Mouse (Mus musculus) midbrain, postnatal 0 days (tissue): ENCODE data around the gene Vkorc1. TPM values are rescaled to one million over a fixed set of nuclear protein-coding genes. Genes with fewer than 3 reads are reported as not detected.

ENCODE experiments used
- ATAC-seq: fragments of 200-750 bp; cut with Nextera tagmentation; 2 replicates; pipeline ENCODE4 v1.8.0; 2017; ENCODE audit warnings: moderate number of reproducible peaks, mild to moderate bottlenecking, moderate TSS enrichment, moderate library complexity; ENCODE audit not compliant: low FRiP score
- DNase-seq: peaks from one replicate; pipeline ENCODE4 v3.0.0-alpha.2; 2015; ENCODE audit warnings: low spot score
- H3K27ac ChIP-seq: fragments of 300-500 bp; sonication (generic); 2 replicates; pipeline ENCODE4 v1.5.1; 2014; ENCODE audit warnings: low read depth, mild to moderate bottlenecking, low read length, mixed read lengths
- H3K27me3 ChIP-seq: fragments of 300-500 bp; sonication (generic); 2 replicates; pipeline ENCODE4 v1.6.1; 2014; ENCODE audit warnings: low read length, control low read depth, mixed read lengths; ENCODE audit not compliant: insufficient read depth
- H3K36me3 ChIP-seq: fragments of 300-500 bp; sonication (generic); 2 replicates; pipeline ENCODE4 v1.6.1; 2014; ENCODE audit warnings: low read length, control low read depth, mixed read lengths; ENCODE audit not compliant: insufficient read depth
- H3K4me1 ChIP-seq: fragments of 300-500 bp; sonication (generic); 2 replicates; pipeline ENCODE4 v1.6.1; 2014; ENCODE audit warnings: mild to moderate bottlenecking, control low read depth, antibody characterized with exemption, low read length, mixed read lengths; ENCODE audit not compliant: insufficient read depth
- H3K4me2 ChIP-seq: fragments of 300-500 bp; sonication (generic); 2 replicates; pipeline ENCODE4 v1.6.1; 2014; ENCODE audit warnings: low read depth, mild to moderate bottlenecking, low read length, mixed read lengths; ENCODE audit not compliant: poor library complexity, severe bottlenecking
- H3K4me3 ChIP-seq: fragments of 300-500 bp; sonication (generic); 2 replicates; pipeline ENCODE4 v1.5.1; 2014; ENCODE audit warnings: low read depth, mild to moderate bottlenecking, low read length, moderate library complexity
- H3K9ac ChIP-seq: fragments of 300-500 bp; sonication (generic); replicated peaks from 2 replicates; pipeline ENCODE4 v1.6.1; 2014; ENCODE audit warnings: mild to moderate bottlenecking, low read length, moderate library complexity, mixed read lengths; ENCODE audit not compliant: poor library complexity, severe bottlenecking
- H3K9me3 ChIP-seq: fragments of 300-500 bp; sonication (generic); 2 replicates; pipeline ENCODE4 v1.6.1; 2016; ENCODE audit warnings: low read length, control low read depth
- CTCF ChIP-seq: IDR thresholded peaks from 2 replicates; pipeline ENCODE4 v1.5.1; 2016; ENCODE audit warnings: antibody characterized with exemption, mild to moderate bottlenecking
- WGBS: fragments of 180-500 bp; shearing (Covaris S2); extraction: QIAGEN DNeasy Blood & Tissue Kit; methylation state at CpG from one replicate; pipeline ENCODE4 v1.1.7; 2014; 5-methylcytosine and 5-hydroxymethylcytosine counted together
- polyA plus RNA-seq: library from polyadenylated mRNA; unstranded; fragments of >200 nt; fragmentation: Nextera tagmentation; extraction: Ambion mirVana; gene quantifications from 2 replicates; pipeline ENCODE4 v1.2.1, GENCODE M21; 2015
- total RNA-seq: library from RNA; depleted of rRNA; stranded (reverse); fragments of >200 nt; gene quantifications from 2 replicates; pipeline ENCODE4 v1.2.3, GENCODE M21; 2014; rRNA removed

The Vkorc1 gene
- total and polyA plus RNA-seq, 2 experiments from 2014 or later: 30.3 to 61.2 TPM

DNA sequence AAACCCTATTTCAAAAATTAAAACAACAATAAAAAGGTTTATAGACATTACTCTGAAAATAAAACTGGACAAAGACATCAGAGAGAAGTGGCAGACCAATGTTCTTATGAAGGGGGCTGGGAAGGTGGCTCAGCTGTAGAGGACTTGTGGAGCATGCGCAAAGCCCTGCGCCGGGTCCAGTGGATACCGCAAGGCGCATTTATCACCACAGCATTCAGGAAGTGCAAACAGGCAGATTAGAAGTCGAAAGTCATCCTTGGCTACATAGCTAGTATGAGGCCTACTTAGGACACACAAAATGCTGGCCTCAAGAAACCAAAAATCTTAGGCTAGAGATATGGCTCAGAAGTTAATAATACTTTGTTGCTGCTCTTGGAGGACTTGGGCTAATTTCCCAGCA, 37.2 kb downstream of the Vkorc1 start:
- no peaks in the 10 kb centered on the region for H3K9me3 ChIP-seq
- DNase-seq (no peak), ATAC-seq (no peak)
- no peaks in the 10 kb centered on the region for H3K4me1 ChIP-seq
- H3K27me3 ChIP-seq: no peaks in the 10 kb centered on the region
- no peaks in the 10 kb centered on the region for H3K36me3 ChIP-seq
- no peak for TF ChIP-seq CTCF
- H3K9ac ChIP-seq: no peak overlapping the region
- H3K4me2 ChIP-seq: no peak overlapping the region
- no peak overlapping the region for H3K4me3 ChIP-seq
- H3K27ac ChIP-seq: no peak overlapping the region
- 93% methylated on average over 6 of the region's 6 CpGs for whole genome bisulfite sequencing

- Histone ChIP-seq H3K4me3 (no peak overlapping the region), H3K27ac (no peak overlapping the region), H3K9ac (no peak overlapping the region), H3K27me3 (no peaks in the 10 kb centered on the region), H3K36me3 (peaks cover 13% of the 10 kb centered on the region), H3K4me2 (no peak overlapping the region), H3K9me3 (no peaks in the 10 kb centered on the region), H3K4me1 (no peaks in the 10 kb centered on the region)
- DNase-seq: no peak
- WGBS: 72% methylated on average over 5 of the region's 5 CpGs
- TF ChIP-seq CTCF: no peak
- no peak for ATAC-seq
Measured at GRCm38 (mm10) chr7:127850906-127851305, 44.5 kb downstream of the Vkorc1 start.

DNA sequence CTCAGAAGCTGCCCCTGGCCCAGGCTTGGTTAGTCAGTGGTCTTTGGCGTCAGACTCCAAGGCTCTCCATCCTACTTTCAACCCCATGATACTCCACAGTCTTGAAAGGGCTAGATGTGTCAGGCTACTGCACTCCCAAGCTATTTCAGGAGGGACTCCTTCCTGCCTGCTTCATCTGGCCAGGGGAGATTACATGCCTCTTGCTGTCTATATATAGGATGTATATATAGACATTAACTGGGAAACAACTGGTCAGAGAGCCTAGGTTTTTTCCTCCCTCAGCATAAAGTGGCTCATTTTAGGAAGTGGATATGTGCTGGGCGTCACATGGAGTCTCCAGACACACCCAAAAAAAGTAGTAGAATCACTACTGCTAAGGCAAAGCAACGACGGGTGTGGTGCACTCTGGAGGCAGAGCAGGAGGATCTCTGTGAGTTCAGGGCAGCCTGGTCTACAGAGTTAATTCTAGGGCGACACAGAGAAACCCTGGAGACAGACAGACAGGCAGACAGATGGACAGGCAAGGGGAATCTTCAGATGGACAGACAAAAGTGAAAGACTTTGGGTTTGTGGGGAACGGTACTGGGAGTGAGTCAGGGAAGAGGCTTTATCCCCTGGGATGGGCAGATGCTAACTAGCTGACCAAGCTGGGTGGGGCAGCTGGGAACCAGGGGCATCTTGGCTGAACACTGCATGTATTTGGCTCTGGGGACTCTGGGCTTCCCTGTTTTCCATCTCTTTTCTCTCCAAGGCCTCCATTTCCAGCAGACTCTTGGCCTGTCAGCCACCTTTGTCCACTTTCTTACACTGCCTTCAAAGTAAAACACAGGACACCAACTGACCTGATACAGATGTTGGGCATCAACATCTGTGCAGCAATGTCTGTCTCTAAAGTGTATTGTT, 45.2 kb downstream of the Vkorc1 start:
- H3K36me3 ChIP-seq: peaks cover 13% of the 10 kb centered on the region
- H3K9me3 ChIP-seq: no peaks in the 10 kb centered on the region
- ATAC-seq (no peak), DNase-seq (no peak)
- no peak overlapping the region for H3K4me3 ChIP-seq
- TF ChIP-seq CTCF: no peak
- no peak overlapping the region for H3K9ac ChIP-seq
- no peak overlapping the region for H3K4me2 ChIP-seq
- no peak overlapping the region for H3K27ac ChIP-seq
- H3K27me3 ChIP-seq: no peaks in the 10 kb centered on the region
- H3K4me1 ChIP-seq: no peaks in the 10 kb centered on the region
- 69% methylated on average over 6 of the region's 6 CpGs for WGBS

Other genes starting within 250 kb of the Vkorc1 start
- gene Bcl7c, start 186.7 kb downstream of the Vkorc1 start, total RNA-seq: 115 and 131 TPM in 2 replicates
- 41.3 and 49.2 TPM in 2 replicates for gene Bcl7c, start 186.7 kb downstream of the Vkorc1 start, polyA plus RNA-seq
- 5.5 and 5.6 TPM in 2 replicates for gene Ctf1, start 182.9 kb downstream of the Vkorc1 start, total RNA-seq
- gene Ctf1, start 182.9 kb downstream of the Vkorc1 start, polyA plus RNA-seq: 3.2 and 3.8 TPM in 2 replicates
- gene Ctf2, start 163.5 kb downstream of the Vkorc1 start, total RNA-seq: not detected in 2 replicates
- gene Ctf2, start 163.5 kb downstream of the Vkorc1 start, polyA plus RNA-seq: not detected in 2 replicates
- 207 and 221 TPM in 2 replicates for gene Fbxl19, start 151.1 kb downstream of the Vkorc1 start, total RNA-seq
- 5.9 and 8.3 TPM in 2 replicates for gene Fbxl19, start 151.1 kb downstream of the Vkorc1 start, polyA plus RNA-seq
- gene Orai3, start 125.8 kb downstream of the Vkorc1 start, total RNA-seq: 14.8 and 17.6 TPM in 2 replicates
- 9.9 and 10.0 TPM in 2 replicates for gene Orai3, start 125.8 kb downstream of the Vkorc1 start, polyA plus RNA-seq
- 18.0 and 19.8 TPM in 2 replicates for gene Setd1a, start 118.9 kb downstream of the Vkorc1 start, total RNA-seq
- gene Setd1a, start 118.9 kb downstream of the Vkorc1 start, polyA plus RNA-seq: 12.7 and 16.4 TPM in 2 replicates
- gene Gm49388, start 110.0 kb downstream of the Vkorc1 start, total RNA-seq: not detected in 2 replicates
- not detected in 2 replicates for gene Gm49388, start 110.0 kb downstream of the Vkorc1 start, polyA plus RNA-seq
- gene Hsd3b7, start 95.0 kb downstream of the Vkorc1 start, total RNA-seq: 7.1 and 12.8 TPM in 2 replicates
- gene Hsd3b7, start 95.0 kb downstream of the Vkorc1 start, polyA plus RNA-seq: 8.6 and 11.3 TPM in 2 replicates
- 6.7 and 7.1 TPM in 2 replicates for gene Stx4a, start 71.3 kb downstream of the Vkorc1 start, total RNA-seq
- gene Stx4a, start 71.3 kb downstream of the Vkorc1 start, polyA plus RNA-seq: 20.0 and 20.7 TPM in 2 replicates
- gene Stx1b, start 71.1 kb downstream of the Vkorc1 start, total RNA-seq: 83.6 and 88.9 TPM in 2 replicates
- 83.9 and 87.1 TPM in 2 replicates for gene Stx1b, start 71.1 kb downstream of the Vkorc1 start, polyA plus RNA-seq
- 32.3 and 33.8 TPM in 2 replicates for gene Zfp646, start 19.4 kb downstream of the Vkorc1 start, total RNA-seq
- 3.8 and 4.2 TPM in 2 replicates for gene Zfp646, start 19.4 kb downstream of the Vkorc1 start, polyA plus RNA-seq
- 27.8 and 31.0 TPM in 2 replicates for gene Zfp668, start 18.8 kb downstream of the Vkorc1 start, total RNA-seq
- gene Zfp668, start 18.8 kb downstream of the Vkorc1 start, polyA plus RNA-seq: 26.0 and 29.7 TPM in 2 replicates
- gene Prss53, start 4.6 kb downstream of the Vkorc1 start, total RNA-seq: 0.55 and 1.0 TPM in 2 replicates
- 0.77 and 0.82 TPM in 2 replicates for gene Prss53, start 4.6 kb downstream of the Vkorc1 start, polyA plus RNA-seq
- gene Gm21974, start 163 bp downstream of the Vkorc1 start, total RNA-seq: 0.16 TPM in 1 of 2 replicates, not detected in the other
- gene Gm21974, start 163 bp downstream of the Vkorc1 start, polyA plus RNA-seq: not detected in 2 replicates
- 47.8 and 77.7 TPM in 2 replicates for gene Bckdk, start 8.5 kb upstream of the Vkorc1 start, total RNA-seq
- gene Bckdk, start 8.5 kb upstream of the Vkorc1 start, polyA plus RNA-seq: 52.7 and 63.7 TPM in 2 replicates
- gene Kat8, start 16.9 kb upstream of the Vkorc1 start, total RNA-seq: 28.1 and 33.7 TPM in 2 replicates
- gene Kat8, start 16.9 kb upstream of the Vkorc1 start, polyA plus RNA-seq: 34.8 TPM in 2 replicates
- gene Prss8, start 34.5 kb upstream of the Vkorc1 start, total RNA-seq: 0.90 and 2.7 TPM in 2 replicates
- gene Prss8, start 34.5 kb upstream of the Vkorc1 start, polyA plus RNA-seq: 0.37 and 0.69 TPM in 2 replicates
- gene Prss36, start 51.1 kb upstream of the Vkorc1 start, total RNA-seq: 6.1 and 20.1 TPM in 2 replicates
- 13.3 and 15.5 TPM in 2 replicates for gene Prss36, start 51.1 kb upstream of the Vkorc1 start, polyA plus RNA-seq
- gene Fus, start 71.8 kb upstream of the Vkorc1 start, total RNA-seq: 29.3 and 41.9 TPM in 2 replicates
- 207 and 244 TPM in 2 replicates for gene Fus, start 71.8 kb upstream of the Vkorc1 start, polyA plus RNA-seq
- gene Pycard, start 98.2 kb upstream of the Vkorc1 start, total RNA-seq: 4.3 and 6.6 TPM in 2 replicates
- 7.8 and 10.8 TPM in 2 replicates for gene Pycard, start 98.2 kb upstream of the Vkorc1 start, polyA plus RNA-seq
- 0.19 and 0.77 TPM in 2 replicates for gene Trim72, start 108.3 kb upstream of the Vkorc1 start, total RNA-seq
- gene Trim72, start 108.3 kb upstream of the Vkorc1 start, polyA plus RNA-seq: not detected in 2 replicates
- 2.4 and 2.6 TPM in 2 replicates for gene Itgam, start 167.0 kb upstream of the Vkorc1 start, total RNA-seq
- 0.90 and 0.98 TPM in 2 replicates for gene Itgam, start 167.0 kb upstream of the Vkorc1 start, polyA plus RNA-seq
- not detected in 2 replicates for gene Gm49368, start 167.1 kb upstream of the Vkorc1 start, total RNA-seq
- gene Gm49368, start 167.1 kb upstream of the Vkorc1 start, polyA plus RNA-seq: not detected in 2 replicates
- gene Itgax, start 233.9 kb upstream of the Vkorc1 start, total RNA-seq: 0.28 TPM in 1 of 2 replicates, not detected in the other
- 0.05 TPM in 1 of 2 replicates, not detected in the other for gene Itgax, start 233.9 kb upstream of the Vkorc1 start, polyA plus RNA-seq